Mouse (Mus musculus) testis, adult 2 months (tissue): ENCODE results near the gene Acp2.

Source experiments
- CTCF ChIP-seq: fragments of 200-500 bp; IDR thresholded peaks from 2 replicates; pipeline ENCODE4 v1.5.1; 2012; ENCODE audit warnings: low read depth, mild to moderate bottlenecking, inconsistent platforms, low read length, moderate library complexity; ENCODE audit not compliant: control insufficient read depth, insufficient read depth, insufficient replicate concordance
- POLR2A ChIP-seq: fragments of 200-500 bp; IDR thresholded peaks from 2 replicates; pipeline ENCODE4 v1.6.1; 2012; ENCODE audit warnings: low read depth, mild to moderate bottlenecking, inconsistent platforms, low read length, moderate library complexity; ENCODE audit not compliant: control insufficient read depth

- TF ChIP-seq POLR2A (peak; percentile 46; the same call in 1 of the 2 replicates), CTCF (no peak)
Observed at GRCm38 (mm10) chr2:91236601-91237510, 34.2 kb downstream of the Acp2 start, which contains the start of gene Ddb2.
